Mouse (Mus musculus) bone marrow macrophage, adult 2 months (primary cell): Measurements from ENCODE around the gene Ang.

Source experiments
- CTCF ChIP-seq: IDR thresholded peaks from 2 replicates; pipeline ENCODE4 v1.5.1; 2012; ENCODE audit warnings: low read depth, mild to moderate bottlenecking, low read length, moderate library complexity
- POLR2A ChIP-seq: IDR thresholded peaks from 2 replicates; pipeline ENCODE4 v1.6.1; 2012; ENCODE audit warnings: mild to moderate bottlenecking, low read depth, low read length, borderline replicate concordance

- TF ChIP-seq CTCF (no peak), POLR2A (no peak)
These were observed 8.0 kb downstream of the Ang start for GRCm38 (mm10) chr14:51098921-51099320.
